Mouse (Mus musculus) stomach, postnatal 0 days (tissue): ENCODE data around the gene Trim10.

Source experiments
- CTCF ChIP-seq: IDR thresholded peaks from 2 replicates; pipeline ENCODE4 v1.5.1; 2016; ENCODE audit warnings: antibody characterized with exemption, low read depth, mild to moderate bottlenecking, moderate library complexity
- EP300 ChIP-seq: optimal IDR thresholded peaks from 2 replicates; pipeline ENCODE3; 2016; ENCODE audit warnings: antibody characterized with exemption

- TF ChIP-seq CTCF, result no peak
- no peak for TF ChIP-seq EP300
Observed at GRCm38 (mm10) chr17:36868836-36869235, 538 bp upstream of the Trim10 start.
